22 mouse cellular contexts compared by ENCODE assay signal in genomic region chr10:98364604-98365003, GRCm38 (mm10).
DNase-seq lines count a peak whose midpoint lies in the region; ATAC-seq lines count a peak whose summit lies in the region.
"Had no signal": no experiment of that assay in that cellular context is flagged by ENCODE, and none has a peak within 500 bp of the region (broad histone marks: within the 10 kb centered on the region; RNA-seq: fewer than 3 reads in every experiment).

No protein-coding gene starts in this region.

- no peak for DNase-seq in frontal cortex, postnatal 25 days (ENCODE audit: low spot score in 2 of 2)
- DNase-seq in kidney, adult 9 months: peak; percentile 14
- DNase-seq in kidney, postnatal 10 days: no peak
- DNase-seq in right cerebral cortex, adult 18-20 months: peak; percentile 8
- DNase-seq in right cerebral cortex, adult 2 months (ENCODE audit: low spot score in 2 of 2): no peak
- DNase-seq in telencephalon, adult 2 months (ENCODE audit: low read depth, low spot score): peak; percentile 48
- no peak for DNase-seq in spleen, postnatal 4 days (ENCODE audit: low spot score in 2 of 2)
- DNase-seq: adrenal gland, adult 2 months; adrenal gland, postnatal 10 days; adrenal gland, postnatal 25 days; B cell, adult 2 months; cerebellum, adult 11-12 months; cerebellum, adult 2 months; cerebellum, adult 9-10 months; cerebellum, postnatal 10 days; cerebellum, postnatal 25 days had no signal

- ATAC-seq in frontal cortex, adult (ENCODE audit: low TSS enrichment): peak; percentile 99
- ATAC-seq: activated CD4-positive, CD25-positive, alpha-beta regulatory T cell, adult 4 months; CD4-positive, CD25-positive, alpha-beta regulatory T cell, adult 4 months; forebrain, embryonic 13.5 days; forebrain, embryonic 15.5 days; Patski had no signal

Comparison
In these comparisons a context has a peak if more than half of its experiments do, and no peak if none do; other contexts are left out.
1. DNase-seq: peak in kidney, adult 9 months (single experiment), right cerebral cortex, adult 18-20 months (single experiment) and telencephalon, adult 2 months (single experiment); none in frontal cortex, postnatal 25 days (0 of 2), kidney, postnatal 10 days (single experiment), right cerebral cortex, adult 2 months (0 of 2) and spleen, postnatal 4 days (0 of 2).